Mouse (Mus musculus) CD4-positive, CD25-positive, alpha-beta regulatory T cell, adult 2 months (primary cell): Measurements from ENCODE around the gene Col5a1.

ENCODE experiments used
- DNase-seq: peaks from one replicate; pipeline ENCODE4 v3.0.0-alpha.2; 2012; ENCODE audit warnings: low read depth, low spot score

Col5a1 gene

DNA sequence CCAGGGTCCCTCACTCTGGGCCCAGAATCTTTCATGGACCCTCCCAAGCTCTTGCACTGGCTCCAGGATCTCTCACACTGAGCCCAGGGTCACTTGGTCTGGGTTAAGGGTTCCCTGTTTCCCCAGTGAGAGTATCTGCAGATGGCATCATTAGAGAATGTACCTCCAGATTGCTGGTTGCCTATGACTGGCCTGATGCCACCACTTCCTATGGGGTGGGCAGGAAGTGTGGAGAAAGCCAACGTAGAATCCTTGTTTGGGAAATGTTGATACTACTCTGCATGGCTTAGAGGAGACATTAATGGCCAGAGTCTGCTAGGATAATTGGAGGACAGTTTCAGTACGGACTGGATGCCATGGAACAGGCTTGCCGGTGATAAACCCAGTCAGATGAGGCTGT, 76.2 kb downstream of the Col5a1 start:
- no peak for DNase-seq

DNA sequence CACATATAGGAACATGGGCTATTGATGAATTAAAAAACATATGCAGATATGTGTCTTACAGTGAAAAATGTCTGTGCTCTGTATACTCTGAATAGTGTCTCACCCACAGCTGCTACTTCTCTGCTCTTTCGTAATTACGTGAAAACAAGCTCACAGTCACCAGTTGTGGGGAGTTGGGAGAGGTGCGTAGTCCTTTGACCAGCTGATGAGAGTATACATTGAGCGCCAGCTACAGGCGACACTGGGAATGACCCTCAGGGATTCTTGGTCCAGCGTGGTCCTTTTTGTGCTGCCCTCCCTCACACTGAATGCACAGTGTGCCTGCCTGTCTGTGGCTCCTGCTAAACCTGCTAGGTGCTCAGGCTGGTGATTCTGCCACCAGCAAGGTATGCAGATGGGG, 82.9 kb downstream of the Col5a1 start:
- DNase-seq = no peak

DNA sequence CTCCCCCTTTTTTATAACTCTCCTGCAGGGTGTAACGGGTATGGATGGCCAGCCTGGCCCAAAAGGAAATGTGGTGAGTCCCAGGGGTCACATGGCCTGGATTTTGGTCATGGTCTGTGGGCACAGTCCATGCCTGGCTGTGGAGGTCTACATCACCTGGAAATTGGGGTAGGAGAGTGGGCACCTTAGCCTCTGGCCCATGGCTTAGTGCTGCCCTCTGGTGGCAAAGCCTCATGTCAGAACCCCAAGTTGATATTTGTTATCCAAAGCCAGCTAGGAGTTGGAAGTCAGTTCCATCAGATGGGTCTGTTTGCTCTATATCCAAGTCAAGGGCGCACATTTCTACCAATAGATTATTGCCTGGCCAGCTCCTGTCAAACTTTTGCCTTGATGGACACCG, 87.6 kb downstream of the Col5a1 start:
- peak; percentile 49 for DNase-seq

DNA sequence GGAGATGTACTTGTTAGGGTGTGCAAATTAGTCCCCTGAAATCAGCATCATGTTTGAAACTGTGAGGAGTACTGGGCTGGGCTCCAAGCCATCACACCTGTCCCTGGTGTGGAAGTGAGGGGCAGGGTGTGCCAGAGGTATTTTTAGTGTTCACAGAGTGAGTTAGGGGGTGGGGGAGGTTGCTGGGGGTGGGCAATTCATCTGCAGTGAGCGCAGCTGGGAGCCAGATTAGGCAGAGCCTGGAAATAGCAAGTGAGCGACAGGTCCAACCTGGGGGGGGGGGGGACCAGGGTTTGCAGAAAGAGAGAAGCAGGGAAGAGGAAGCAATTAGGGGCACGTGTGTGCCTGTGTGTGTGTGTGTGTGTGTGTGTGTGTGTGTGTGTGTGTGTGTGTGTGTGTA, 89.6 kb downstream of the Col5a1 start:
- no peak for DNase-seq

DNA sequence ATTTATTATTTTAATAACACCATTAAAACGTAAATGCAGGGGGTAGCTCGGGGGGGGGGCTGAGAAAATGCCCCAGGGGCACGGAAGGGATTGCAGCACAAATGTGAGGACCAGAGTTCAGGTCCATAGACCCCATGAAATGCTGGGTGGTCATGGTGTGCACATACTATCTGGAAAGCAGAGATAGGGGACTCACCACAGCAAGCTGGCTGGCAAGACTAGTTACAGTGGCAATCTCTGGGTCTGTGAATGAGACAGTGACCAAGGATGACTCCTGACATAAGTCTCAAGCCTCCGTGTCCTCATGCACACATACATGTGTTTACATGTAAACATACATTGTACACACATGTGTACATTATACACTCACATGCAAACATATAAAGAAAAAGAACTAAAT, 90.3 kb downstream of the Col5a1 start:
- no peak for DNase-seq

DNA sequence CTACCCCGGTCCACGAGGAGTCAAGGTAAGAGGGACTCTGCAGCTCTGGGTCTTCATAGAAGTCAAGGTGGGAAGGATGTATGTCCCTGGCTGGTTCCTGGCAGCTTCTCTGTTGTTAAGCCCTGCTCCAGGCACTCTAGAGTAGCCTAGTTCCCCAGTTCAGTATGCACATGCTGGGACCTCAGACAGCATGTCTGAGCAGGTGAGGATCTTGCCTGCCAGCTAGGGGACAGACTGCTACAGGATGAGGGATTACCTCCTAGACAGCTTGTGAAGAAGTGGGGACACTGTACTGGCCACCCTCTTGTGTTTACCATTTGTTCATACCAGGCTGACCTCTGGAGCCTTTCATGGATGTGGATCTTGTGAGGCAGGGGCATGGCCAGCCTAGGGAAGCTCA, 94.8 kb downstream of the Col5a1 start:
- no peak for DNase-seq

DNA sequence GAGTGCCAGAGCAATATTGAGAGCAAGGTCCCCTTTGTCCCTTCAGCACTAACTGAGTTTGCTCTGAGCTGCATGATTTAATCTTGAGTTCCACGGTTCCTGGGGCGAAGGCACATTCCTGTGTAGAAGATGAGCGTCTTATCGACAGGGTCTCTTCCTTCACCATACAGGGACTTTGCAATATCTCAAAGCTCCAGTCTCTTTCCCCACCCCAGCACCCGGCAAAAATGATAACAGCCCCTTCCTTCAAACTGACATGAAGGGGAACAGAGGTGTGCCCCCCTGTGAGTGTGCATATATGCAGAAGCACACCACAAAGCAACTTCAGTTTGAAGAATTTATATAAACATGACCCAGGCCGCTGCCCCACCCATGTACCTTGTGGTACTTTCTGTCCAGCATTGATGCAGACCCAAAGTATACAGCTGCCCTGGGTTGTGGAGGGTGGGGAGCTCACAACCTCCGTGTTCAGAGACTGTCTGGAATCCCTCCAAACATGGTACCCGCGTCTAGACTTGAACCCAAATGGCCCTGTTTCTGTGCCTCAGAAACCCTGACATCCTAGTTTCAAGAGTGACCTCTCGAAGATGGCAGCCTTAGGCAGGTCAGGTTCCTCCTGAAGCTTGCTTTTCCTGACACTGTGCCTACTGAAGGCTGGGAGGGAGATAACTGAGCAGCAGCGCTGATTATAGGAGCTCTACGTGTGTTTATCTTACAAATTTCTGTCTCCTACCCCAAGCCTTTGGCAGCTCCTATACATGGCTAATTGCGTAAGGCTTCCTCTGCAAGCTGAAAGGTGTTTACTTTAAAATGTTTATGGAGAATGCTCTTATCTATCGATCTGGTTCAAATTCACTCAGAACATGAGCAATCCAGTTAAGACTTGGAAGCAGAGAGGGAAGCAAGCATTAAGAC, 95.7 kb downstream of the Col5a1 start:
- DNase-seq = no peak

DNA sequence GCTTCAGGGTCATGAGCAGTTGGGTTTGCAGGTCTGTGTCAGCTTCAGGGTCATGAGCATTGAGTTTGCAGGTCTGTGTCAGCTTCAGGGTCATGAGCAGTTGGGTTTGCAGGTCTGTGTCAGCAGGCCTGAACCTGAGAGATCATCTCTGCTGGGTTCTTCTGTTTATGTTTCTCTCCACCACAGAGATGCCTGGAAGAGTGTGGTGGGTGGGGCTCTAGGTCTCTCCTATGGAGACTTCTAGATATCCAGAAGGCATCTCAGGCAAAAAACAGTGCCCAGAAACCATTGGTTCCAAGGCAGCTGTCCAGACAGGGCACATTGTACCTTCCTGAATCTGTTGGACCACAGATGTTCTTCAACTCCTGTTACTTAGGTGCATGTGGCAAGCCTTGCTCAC, 96.9 kb downstream of the Col5a1 start:
- no peak for DNase-seq

DNA sequence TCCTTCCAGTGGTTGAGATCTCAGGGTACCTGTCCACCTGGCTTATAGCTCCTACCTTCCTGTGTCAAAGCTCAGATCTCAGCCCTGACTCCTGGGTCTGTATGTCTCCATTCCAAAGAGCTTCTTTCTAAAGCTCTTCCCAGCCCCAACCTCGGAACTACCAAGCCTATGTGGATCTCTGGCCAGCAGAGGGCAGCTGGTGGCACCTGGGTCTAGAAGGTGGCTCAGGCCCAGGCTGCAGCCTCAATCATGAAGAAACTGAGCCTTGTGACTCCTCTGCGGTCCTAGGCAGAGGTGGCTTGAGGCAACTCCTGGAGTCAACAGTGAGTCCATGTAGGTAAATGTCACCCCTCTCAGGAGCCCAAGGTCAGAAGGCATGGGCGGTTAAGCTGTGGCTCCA, 97.7 kb downstream of the Col5a1 start:
- DNase-seq = peak; percentile 7

DNA sequence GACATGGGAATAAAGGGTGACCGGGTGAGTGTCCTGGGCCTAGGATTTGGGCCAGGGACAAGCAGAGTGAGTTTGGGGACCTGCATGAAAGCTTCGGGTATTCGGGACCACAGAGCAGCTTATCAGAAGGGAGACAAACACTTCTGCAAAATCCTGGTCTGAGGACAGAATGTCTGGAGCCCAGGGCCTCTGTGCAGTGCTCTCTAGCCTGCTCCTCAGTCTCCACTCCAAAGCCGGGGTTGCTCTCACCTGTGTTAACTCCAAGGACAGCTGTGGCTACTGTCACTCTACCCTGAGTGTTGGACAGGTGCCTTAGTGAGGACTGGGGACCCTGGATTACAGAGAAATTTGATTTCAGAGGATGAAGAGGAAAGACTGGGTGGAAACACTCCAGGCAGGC, 100.5 kb downstream of the Col5a1 start:
- DNase-seq = no peak

DNA sequence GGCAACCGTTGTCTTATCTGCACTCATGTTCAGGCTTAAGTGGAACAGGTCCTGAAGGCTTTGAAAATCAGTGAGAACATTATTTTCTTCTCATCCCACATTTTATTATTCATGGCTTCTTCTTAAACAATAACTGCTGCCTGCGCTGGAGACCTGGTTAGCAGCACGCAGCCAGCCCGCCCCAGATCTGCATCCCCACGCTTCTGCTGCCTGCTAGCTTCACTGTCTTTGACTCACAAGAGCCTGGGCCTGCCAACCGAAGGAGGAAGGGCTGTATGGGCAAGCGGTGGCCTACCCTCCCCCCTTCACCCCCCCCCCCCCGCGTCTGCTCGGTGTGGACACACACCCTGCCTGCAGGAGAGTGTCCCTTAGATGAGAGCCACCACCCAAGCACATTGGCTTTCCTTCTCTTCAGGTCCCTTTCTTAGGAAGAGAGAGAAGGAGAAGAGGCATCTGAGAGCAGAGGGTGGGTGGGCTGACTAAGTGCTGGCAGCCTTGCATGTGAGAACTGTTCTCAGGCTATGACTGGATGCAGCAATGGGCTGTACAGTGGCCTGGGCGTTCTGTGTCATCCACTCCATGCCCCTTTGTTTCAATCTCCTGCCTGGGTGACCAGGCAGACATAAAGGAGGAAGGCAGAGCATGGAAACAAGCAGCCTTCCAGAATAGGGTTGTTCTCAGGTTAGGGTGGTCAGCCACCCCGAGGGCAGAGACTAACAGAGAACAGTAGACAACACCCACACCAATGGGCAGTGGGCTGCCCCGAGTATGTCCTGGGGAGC, 104.4 kb downstream of the Col5a1 start:
- no peak for DNase-seq

DNA sequence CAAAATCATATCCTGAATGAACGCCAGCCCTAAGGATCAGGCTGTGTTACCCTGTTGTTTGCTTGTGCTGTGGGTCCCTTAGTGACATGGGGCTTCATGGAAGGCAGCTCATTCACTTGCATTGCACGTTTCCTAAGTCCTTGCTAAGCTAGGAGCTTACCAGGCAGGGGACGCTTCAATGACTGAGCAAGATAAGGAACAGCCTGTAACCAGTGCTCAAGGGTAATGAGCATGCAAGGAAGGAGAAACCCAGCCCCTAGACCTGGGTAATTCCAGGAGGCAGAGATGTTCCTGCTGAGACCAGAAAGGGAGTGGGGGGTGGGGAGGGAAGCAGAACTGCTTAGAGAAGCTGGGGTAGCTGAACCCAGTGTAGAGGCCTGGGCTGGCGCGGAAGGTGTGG, 107.2 kb downstream of the Col5a1 start:
- DNase-seq = no peak

DNA sequence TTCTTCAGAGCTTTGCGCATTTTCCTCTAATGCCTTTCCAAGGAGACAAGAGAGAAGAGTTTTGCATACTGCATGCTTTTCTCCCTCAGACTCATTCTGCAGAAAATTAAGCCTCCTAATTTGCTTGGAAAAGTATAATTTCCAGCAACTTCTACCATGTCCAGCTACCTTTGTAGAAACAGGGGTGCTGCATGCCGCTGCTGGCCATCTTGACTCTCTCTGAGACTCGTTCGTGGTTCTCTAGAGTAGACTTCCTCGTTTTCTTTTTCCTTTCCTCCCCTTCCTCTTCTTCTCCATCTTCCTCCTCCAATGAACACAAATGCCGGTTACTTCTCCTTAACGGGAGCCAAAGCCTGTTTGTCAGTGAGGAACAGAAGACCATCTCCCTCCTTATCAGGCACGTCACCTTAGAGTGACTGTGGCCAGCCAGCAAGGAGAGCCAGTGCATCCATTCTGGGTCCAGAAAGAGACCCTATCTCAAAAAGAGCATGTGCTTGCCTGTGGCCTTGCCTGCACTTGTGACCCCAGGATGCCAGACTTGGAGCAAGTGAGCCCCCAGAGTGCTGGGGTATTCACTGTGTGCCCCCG, 113.9 kb downstream of the Col5a1 start:
- no peak for DNase-seq

DNA sequence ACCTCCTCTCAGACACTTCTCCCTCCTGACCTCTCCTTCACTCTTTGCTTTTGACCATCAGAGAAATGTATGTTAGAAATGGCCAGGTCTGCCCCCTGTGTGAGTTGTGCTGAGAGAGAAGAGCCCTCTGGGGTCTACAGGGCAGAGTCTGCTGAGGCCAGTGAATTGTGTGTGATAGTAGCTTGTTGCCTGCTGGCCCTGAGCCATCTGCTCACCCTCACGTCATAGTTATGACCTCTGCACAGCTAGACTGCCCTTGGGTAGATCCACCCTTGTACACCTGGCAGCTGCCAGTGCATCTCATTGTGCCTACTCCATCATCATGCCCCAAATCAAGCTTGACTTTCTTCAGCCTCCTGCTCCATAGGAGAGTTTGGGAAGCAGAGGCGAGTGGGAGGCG, 114.4 kb downstream of the Col5a1 start:
- no peak for DNase-seq

DNA sequence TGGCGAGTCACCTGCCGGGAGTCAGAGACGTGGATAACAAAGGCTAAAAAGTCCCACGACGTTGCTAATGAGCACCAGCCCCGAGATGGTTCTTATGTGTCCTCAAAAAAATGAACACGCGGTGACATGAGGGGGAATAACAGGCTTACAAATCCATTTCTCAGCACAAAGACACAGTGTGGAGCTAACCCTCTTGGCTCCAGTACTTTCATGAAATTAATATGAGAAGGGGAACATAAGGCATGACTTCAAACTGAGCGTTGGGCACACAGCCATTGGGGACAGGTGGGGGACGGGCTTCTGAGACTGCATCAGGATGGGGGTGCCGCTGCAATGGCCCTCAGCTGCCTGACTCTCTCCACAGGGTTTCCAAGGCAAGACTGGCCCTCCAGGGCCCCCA, 115.0 kb downstream of the Col5a1 start:
- no peak for DNase-seq

DNA sequence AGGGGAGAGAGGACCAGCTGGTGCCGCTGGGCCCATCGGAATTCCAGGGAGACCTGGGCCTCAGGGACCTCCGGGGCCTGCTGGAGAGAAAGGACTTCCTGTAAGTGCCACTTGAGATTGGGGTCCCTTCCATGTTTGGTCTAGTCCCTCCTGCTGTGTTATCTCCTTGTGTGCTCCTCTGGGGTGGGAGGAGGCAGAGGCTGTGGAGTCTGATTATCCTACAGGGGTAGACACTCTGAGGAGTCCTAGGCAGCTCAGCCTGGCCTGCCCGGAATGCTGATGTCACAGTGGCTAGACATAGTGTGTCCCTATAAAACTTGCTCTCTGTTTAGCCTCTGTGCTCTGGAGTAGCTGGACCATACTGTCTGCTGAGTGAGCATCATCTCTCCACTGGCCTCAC, 119.0 kb downstream of the Col5a1 start:
- no peak for DNase-seq

DNA sequence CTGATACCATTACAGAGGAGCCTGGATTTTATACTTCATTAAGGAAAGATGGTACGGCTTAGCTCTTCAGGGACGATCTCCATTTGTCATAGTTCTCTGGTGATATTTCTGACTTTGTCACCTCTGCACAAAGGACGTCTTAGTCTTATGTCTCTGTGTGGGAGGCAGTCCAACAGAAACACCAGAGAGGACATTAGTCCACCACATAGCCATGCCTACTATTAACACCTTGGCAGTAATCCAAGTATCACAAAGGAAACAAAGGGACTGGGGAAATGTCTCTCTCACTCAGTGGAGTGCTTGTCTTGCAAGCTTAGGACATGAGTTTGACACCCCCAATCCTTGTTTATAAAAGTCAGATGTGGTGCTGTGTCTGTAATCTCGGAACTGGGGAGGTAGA, 122.0 kb downstream of the Col5a1 start:
- DNase-seq = no peak

DNA sequence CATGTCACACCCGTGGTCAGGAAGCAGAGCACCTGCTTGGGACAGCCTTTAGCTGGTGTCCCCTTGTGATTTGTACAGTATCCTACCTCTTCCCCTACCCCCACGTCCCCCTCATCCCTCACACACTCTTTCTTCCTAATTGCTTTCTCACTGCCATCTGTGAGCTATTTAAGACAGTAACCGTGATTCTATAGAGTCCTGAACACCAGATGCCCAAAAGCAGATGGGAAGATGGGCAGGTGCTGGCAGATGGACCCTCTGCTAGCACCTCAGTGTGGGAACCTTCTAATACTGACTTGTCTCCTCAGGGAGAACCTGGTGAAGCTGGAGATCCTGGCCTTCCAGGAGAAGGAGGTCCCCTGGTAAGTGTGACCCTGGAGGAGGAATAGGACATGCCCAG, 126.1 kb downstream of the Col5a1 start:
- DNase-seq = no peak

DNA sequence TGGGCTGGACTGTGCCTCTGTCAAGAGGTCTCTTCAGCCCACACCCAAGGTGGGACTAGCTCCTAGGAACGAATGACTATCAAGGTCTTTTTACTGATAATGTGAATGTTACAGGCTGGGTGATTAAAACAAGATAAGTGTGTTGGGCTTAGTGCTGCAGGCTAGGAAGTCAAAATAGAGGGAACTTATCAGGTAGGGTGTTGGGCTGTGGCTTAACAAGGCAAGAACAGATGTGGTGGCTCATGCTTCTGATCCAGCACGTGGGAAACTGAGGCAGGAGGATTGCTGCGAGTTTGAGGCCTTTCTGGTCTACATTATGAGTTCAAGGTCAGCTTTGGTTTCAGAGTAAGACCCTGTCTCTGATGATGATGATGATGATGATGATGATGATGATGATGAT, 128.6 kb downstream of the Col5a1 start:
- DNase-seq = no peak

DNA sequence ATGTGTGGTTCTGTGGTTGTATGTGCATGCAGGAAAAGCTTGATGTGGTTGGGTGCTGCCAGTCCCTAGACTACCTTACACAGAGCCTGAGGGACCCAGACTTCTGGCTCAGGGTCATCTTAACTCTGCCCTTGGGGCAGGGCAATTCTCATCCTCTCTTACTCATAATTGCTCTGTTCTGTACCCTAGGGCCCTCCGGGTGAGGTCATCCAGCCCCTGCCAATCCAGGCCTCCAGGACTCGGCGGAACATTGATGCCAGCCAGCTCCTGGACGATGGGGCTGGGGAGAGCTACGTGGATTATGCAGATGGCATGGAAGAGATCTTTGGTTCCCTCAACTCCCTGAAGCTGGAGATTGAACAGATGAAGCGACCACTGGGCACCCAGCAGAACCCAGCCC, 138.2 kb downstream of the Col5a1 start:
- no peak for DNase-seq

DNA sequence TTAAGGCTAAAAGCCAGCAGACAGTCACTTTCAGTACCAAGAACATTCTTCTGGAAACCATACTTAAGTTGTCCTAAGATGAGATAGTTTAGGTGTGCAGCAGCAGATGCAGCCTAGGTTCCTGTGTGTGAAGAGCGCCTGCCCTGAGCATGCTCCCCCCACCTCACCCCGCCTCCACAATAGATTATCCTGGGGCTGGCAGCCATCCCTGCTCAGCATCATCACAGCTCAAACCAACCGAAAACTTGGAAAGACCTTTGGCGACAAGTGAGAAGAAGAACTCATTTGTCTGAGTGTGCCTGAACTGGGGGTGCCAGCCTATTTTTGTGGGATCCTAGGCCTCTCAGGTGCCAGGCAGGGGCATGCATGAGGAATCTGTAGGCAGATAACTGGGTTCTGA, 139.6 kb downstream of the Col5a1 start:
- DNase-seq = no peak

DNA sequence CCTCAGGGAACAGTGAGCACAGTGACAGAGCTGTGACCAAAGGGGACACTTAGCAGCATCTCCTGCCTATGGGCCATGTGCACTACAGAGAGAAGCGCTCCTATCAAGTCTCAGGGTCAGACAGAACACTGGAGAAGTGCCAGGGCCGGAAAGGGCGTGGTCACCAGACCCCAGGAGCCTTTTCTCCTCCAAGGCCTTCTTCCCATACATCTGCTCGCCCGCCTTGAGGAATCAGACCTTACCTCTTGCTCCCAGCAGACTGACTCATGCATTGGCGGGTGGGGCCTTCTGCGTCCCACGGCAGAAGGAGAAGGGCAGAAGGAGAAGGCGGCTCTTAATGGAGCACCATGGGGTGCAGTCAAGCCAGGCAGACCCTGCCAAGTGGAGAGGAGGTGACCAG, 145.6 kb downstream of the Col5a1 start:
- no peak for DNase-seq

DNA sequence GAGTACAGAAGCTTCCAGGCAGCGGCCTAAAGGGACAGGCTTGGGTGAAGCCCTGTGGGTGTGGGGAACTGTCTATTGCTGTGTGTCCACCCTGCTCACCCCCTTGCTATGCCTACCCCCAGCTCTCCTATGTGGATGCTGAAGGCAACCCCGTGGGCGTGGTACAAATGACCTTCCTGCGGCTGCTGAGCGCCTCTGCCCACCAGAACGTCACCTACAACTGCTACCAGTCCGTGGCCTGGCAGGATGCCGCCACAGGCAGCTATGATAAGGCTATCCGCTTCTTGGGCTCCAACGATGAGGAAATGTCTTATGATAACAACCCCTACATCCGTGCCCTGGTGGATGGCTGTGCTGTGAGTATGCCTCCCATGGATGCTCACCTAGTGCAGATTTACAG, 146.2 kb downstream of the Col5a1 start:
- no peak for DNase-seq
